Mouse (Mus musculus) left cerebral cortex, adult 2 months (tissue): Measurements from ENCODE around the gene Drd3. TPM values are rescaled to one million over a fixed set of nuclear protein-coding genes. Genes with fewer than 3 reads are reported as not detected.

ENCODE experiments used
- DNase-seq, 2 experiments: peaks; one replicate each; pipeline ENCODE4 v3.0.0; 2021 to 2022; ENCODE audit warnings: low spot score in 2 of 2, mixed read lengths in 1 of 2; ENCODE audit errors: extremely low spot score in 1 of 2
- H3K27ac ChIP-seq: fragments of 200-600 bp; 2 replicates; pipeline ENCODE4 v1.8.1; 2022
- H3K4me3 ChIP-seq: fragments of 200-600 bp; 2 replicates; pipeline ENCODE4 v1.8.1; 2022
- CTCF ChIP-seq: fragments of 200-600 bp; IDR thresholded peaks from 2 replicates; pipeline ENCODE4 v1.8.1; 2022; ENCODE audit warnings: antibody characterized with exemption, mild to moderate bottlenecking, moderate library complexity
- intact Hi-C: fragments of 180-260 bp; cut with DNase I; formaldehyde crosslinking; loops from one replicate; pipeline ENCODE4 v1.15.1; 2025
- total RNA-seq, 2 experiments: library from RNA; stranded (reverse); gene quantifications; 2 replicates each; pipeline ENCODE4 v1.2.3; 2021

Drd3 gene
- total RNA-seq, 2 experiments from 2014 or later, result 0.32 to 1.7 TPM

DNA sequence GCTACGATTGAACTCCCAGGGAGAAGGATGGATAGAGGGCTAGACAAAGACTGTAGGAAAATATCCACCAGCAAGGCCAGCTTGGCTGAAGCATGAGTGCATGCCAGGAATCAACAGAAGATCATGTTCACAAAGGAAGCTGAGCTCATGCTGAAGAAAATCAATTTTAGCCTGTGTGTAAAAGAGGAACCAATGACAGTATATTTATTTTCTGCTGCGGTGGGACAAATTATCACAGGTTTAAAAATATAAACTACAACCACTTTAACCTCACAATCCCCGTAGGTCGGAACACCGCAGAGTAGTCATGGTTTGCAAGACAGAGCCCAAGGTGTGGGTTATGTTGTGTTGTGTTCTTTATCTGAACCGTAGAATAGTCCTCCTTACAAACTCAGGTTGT is 50.5 kb downstream of the Drd3 start:
- no peak overlapping the region for H3K27ac ChIP-seq
- H3K4me3 ChIP-seq, result no peak overlapping the region
- DNase-seq, result no peak
- no peak for TF ChIP-seq CTCF
- intact Hi-C loops, result loop anchor here (5.0 to 10.0 kb wide), 3 partner anchors 177 to 1640 kb away; no protein-coding TSS in a partner anchor

GRCm38 (mm10) chr16:43807048-43807447 is 53.2 kb downstream of the Drd3 start:
- no peak for DNase-seq
- no peak for TF ChIP-seq CTCF
- H3K27ac ChIP-seq, result no peak overlapping the region
- no peak overlapping the region for H3K4me3 ChIP-seq
- intact Hi-C loops, result loop anchor here (10.0 kb wide), 1 partner anchor 1642 kb away; no protein-coding TSS in a partner anchor

- intact Hi-C loops, result loop anchor here (10.0 kb wide), 1 partner anchor 1645 kb away; no protein-coding TSS in a partner anchor
- TF ChIP-seq CTCF, result no peak
- no peak for DNase-seq
- Histone ChIP-seq H3K27ac (no peak overlapping the region), H3K4me3 (no peak overlapping the region)
Observed at GRCm38 (mm10) chr16:43809429-43809828, 55.6 kb downstream of the Drd3 start.

DNA sequence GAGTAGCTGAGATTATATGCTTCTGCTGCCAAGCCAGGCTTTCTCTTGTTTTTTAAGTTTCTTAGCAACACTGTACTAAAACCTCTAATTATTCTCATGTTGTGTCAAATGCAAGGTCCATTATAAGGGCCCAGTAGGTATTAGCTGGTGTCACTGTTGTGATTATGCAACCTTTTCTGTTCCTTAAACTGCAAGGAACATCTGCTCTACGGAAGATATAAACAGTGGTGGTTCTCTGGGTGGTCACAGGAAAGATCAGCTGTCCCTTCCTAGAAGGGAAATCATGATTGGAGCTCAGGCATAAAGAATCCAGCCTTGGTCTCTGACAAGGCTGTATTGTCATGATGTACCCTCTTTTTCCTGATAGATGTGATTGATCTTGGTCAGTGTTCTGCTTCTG is 57.6 kb downstream of the Drd3 start:
- intact Hi-C loops, result no loop called here
- TF ChIP-seq CTCF, result no peak
- Histone ChIP-seq H3K27ac (no peak overlapping the region), H3K4me3 (no peak overlapping the region)
- no peak for DNase-seq

DNA sequence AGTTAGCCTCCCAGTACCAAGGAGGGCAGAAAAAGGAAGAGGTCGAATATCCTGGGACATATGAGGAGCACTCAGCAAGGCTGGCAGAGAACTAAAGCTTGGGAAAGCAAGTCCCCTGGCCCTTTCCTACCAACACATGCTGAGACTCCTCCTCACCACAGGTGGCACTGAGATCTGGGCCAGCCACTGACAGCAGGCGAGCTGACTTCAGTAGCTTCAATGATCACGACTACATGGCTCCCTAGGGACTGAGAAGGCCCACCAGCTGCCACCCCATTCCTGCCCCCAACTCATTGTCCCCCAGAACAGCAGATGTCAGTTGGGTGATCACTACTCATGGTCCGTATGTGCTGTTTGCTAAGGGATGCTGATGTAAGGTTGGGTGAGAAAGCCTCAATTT is 60.8 kb downstream of the Drd3 start:
- Histone ChIP-seq H3K27ac (no peak overlapping the region), H3K4me3 (no peak overlapping the region)
- intact Hi-C loops, result no loop called here
- DNase-seq, result no peak
- TF ChIP-seq CTCF, result no peak

DNA sequence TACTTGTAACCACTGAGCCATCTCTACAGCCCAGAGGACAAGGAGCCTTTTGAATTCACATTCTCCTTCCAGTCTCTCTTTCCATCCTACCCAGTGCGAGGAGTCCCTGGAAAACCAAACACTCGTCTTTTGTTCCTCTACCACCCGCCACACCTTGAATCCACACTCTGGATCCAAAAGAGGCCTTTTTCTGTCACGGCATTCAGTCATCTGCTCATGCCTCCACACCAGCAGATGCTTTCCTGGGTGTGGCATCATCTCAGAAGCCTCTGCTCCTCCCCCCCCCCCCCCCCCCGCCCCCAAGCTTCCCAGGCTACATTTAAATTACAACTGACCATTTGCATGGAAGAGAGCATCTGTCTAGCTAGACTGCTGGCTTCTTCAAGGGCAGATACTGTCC is 62.5 kb downstream of the Drd3 start:
- no peak overlapping the region for H3K4me3 ChIP-seq
- H3K27ac ChIP-seq, result no peak overlapping the region
- intact Hi-C loops, result no loop called here
- DNase-seq, result no peak
- no peak for TF ChIP-seq CTCF

- intact Hi-C loops, result no loop called here
- Histone ChIP-seq H3K27ac (no peak overlapping the region), H3K4me3 (no peak overlapping the region)
- no peak for DNase-seq
- peak; percentile 1; the same call in 1 of the 2 replicates for TF ChIP-seq CTCF
Observed at GRCm38 (mm10) chr16:43818404-43818803, 64.6 kb downstream of the Drd3 start.

DNA sequence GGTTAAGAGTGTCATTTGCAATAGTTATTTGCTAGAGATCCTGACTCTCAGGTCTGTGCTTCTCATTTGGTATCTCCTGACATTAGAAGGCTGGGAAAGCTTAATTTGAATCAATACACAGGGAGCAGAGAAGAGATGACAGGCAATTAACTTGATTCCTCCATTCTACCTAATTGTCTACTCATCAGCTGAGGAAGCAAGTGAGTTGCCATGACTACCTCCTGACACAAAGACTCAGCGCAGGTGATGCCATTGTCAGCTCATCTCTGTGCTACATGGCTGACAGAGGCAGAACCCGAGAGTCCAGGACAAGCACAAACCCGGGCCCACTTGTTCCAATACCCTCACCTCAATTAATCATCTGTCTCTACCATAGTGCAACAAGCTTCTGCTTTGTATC is 73.7 kb downstream of the Drd3 start:
- no peak for DNase-seq
- TF ChIP-seq CTCF, result no peak
- intact Hi-C loops, result no loop called here

GRCm38 (mm10) chr16:43831957-43832356 is 78.1 kb downstream of the Drd3 start:
- DNase-seq, result no peak
- intact Hi-C loops, result no loop called here
- no peak for TF ChIP-seq CTCF
- Histone ChIP-seq H3K27ac (no peak overlapping the region), H3K4me3 (no peak overlapping the region)

More for the DNA sequence above, 73.7 kb downstream of the Drd3 start:
- H3K4me3 ChIP-seq, result no peak overlapping the region
- no peak overlapping the region for H3K27ac ChIP-seq

DNA sequence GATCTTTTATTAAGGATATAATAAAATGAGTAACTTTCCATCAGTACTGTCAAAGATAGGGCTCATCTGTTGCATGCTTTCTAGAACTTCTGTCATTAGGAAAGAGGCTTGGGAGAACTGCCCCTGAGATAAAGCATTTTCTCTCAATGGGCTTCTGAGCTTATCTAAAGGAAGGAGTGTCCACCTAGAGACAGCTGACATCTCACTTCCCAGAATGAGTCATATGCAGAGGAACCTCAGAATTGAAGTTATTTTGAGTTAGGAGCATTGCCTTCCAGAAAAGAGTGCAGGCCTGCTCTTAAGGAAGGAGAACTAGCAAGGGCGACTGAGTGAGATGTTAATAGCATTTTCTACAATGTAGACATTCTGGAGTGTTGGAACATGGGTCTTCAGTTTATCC is 87.4 kb downstream of the Drd3 start:
- intact Hi-C loops, result no loop called here
- no peak for TF ChIP-seq CTCF
- H3K27ac ChIP-seq, result no peak overlapping the region
- no peak for DNase-seq
- H3K4me3 ChIP-seq, result no peak overlapping the region

DNA sequence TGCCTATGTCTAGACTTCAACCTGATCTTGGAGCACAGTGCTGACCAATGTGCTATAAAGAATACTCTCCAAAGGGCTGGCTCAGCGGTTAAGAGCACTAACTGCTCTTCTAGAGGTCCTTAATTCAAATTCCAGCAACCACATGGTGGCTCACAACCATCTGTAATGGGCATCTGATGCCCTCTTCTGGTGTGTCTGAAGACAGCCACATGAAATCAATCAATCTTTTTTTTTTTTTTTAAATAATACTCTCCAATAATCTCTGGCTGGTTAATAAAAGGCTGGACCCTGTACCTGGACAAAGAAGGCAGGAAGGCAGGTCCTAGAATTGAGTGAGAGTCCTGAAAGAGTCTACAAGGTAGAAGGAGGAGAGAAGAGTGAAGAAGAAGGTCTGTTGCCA is 96.0 kb downstream of the Drd3 start:
- TF ChIP-seq CTCF, result no peak
- no peak for DNase-seq
- no peak overlapping the region for H3K27ac ChIP-seq
- H3K4me3 ChIP-seq, result no peak overlapping the region
- intact Hi-C loops, result no loop called here

GRCm38 (mm10) chr16:43858941-43859476 is 105.2 kb downstream of the Drd3 start:
- no peak for TF ChIP-seq CTCF
- H3K4me3 ChIP-seq, result no peak overlapping the region

GRCm38 (mm10) chr16:43860624-43861023 is 106.8 kb downstream of the Drd3 start:
- no peak for TF ChIP-seq CTCF
- intact Hi-C loops, result no loop called here
- no peak overlapping the region for H3K4me3 ChIP-seq
- DNase-seq, result no peak
- H3K27ac ChIP-seq, result no peak overlapping the region

More at GRCm38 (mm10) chr16:43858941-43859476, 105.2 kb downstream of the Drd3 start:
- intact Hi-C loops, result no loop called here
- no peak for DNase-seq
- H3K27ac ChIP-seq, result no peak overlapping the region
